Mouse (Mus musculus): Measurements from ENCODE around the gene Pgf.

- TF ChIP-seq CTCF (IDR thresholded peaks at IDR 0.05; ENCODE audit: borderline replicate concordance, extremely low read depth, insufficient read depth, insufficient read length) (no peak), POLR2A (IDR thresholded peaks at IDR 0.05; ENCODE audit: borderline replicate concordance, extremely low read depth, insufficient read depth, insufficient read length, poor library complexity, severe bottlenecking) (no peak)
These were observed 54.5 kb downstream of the Pgf start for GRCm38 (mm10) chr12:85123108-85123530.

All from brain, embryonic 14.5 days (tissue).